Mouse (Mus musculus) myocyte (in vitro differentiated cells): ENCODE results near the gene AC134908.4.

Source experiments
- CEBPB ChIP-seq: IDR thresholded peaks from 2 replicates; pipeline ENCODE4 v1.6.1; 2011; ENCODE audit warnings: mild to moderate bottlenecking, moderate library complexity; ENCODE audit not compliant: poor library complexity, insufficient read depth, severe bottlenecking
- E2F4 ChIP-seq: IDR thresholded peaks from one replicate; pipeline ENCODE4 v1.6.1; 2011; ENCODE audit warnings: mild to moderate bottlenecking, control low read depth, moderate library complexity; ENCODE audit not compliant: insufficient read depth
- MAX ChIP-seq: IDR thresholded peaks from one replicate; pipeline ENCODE4 v1.6.1; 2011; ENCODE audit warnings: low read depth, mild to moderate bottlenecking, control low read depth
- MYOD1 ChIP-seq, 3 experiments: IDR thresholded peaks; one replicate each; pipeline ENCODE4 v1.6.1; 2011; ENCODE audit warnings: control low read depth in 2 of 3, low read depth in 2 of 3, mild to moderate bottlenecking in 2 of 3, moderate library complexity in 1 of 3; ENCODE audit not compliant: insufficient read length in 2 of 3, control insufficient read depth in 1 of 3
- MYOG ChIP-seq, 3 experiments: IDR thresholded peaks; one replicate each; pipeline ENCODE4 v1.6.1; 2011; ENCODE audit warnings: control low read depth in 2 of 3, low read depth in 2 of 3, mild to moderate bottlenecking in 2 of 3; ENCODE audit not compliant: insufficient read length in 2 of 3, control insufficient read depth in 1 of 3, insufficient read depth in 1 of 3
- POLR2A ChIP-seq: IDR thresholded peaks from one replicate; pipeline ENCODE4 v1.6.1; 2011; ENCODE audit warnings: low read depth, mild to moderate bottlenecking, control low read depth, moderate library complexity; ENCODE audit not compliant: insufficient read length
- POLR2AphosphoS2 ChIP-seq: IDR thresholded peaks from one replicate; pipeline ENCODE4 v1.6.1; 2011; ENCODE audit warnings: low read depth, control low read depth; ENCODE audit not compliant: insufficient read length
- REST ChIP-seq: IDR thresholded peaks from one replicate; pipeline ENCODE4 v1.6.1; 2011; ENCODE audit warnings: mild to moderate bottlenecking, control low read depth, moderate library complexity; ENCODE audit not compliant: insufficient read depth, insufficient read length
- SRF ChIP-seq: IDR thresholded peaks from one replicate; pipeline ENCODE4 v1.6.1; 2011; ENCODE audit warnings: low read depth; ENCODE audit not compliant: control insufficient read depth, insufficient read length
- TCF12 ChIP-seq: IDR thresholded peaks from one replicate; pipeline ENCODE4 v1.6.1; 2011; ENCODE audit warnings: mild to moderate bottlenecking, control low read depth; ENCODE audit not compliant: poor library complexity, insufficient read depth, severe bottlenecking
- TCF3 ChIP-seq: IDR thresholded peaks from one replicate; pipeline ENCODE4 v1.6.1; 2011; ENCODE audit warnings: low read depth, control low read depth; ENCODE audit not compliant: insufficient read length
- USF1 ChIP-seq: IDR thresholded peaks from one replicate; pipeline ENCODE4 v1.6.1; 2011; ENCODE audit warnings: low read depth, mild to moderate bottlenecking, control low read depth, moderate library complexity

- no peak for TF ChIP-seq MYOD1 (IDR thresholded peaks at IDR 0.05; ENCODE audit: control insufficient read depth in 1 of 3, insufficient read length in 2 of 3, low read depth in 2 of 3)
- TF ChIP-seq POLR2AphosphoS2: no peak
- peak; percentile 26 for TF ChIP-seq POLR2A
- no peak for TF ChIP-seq E2F4
- no peak for TF ChIP-seq MAX
- TF ChIP-seq MYOG (IDR thresholded peaks at IDR 0.05; ENCODE audit: control insufficient read depth in 1 of 3, insufficient read depth in 1 of 3, insufficient read length in 2 of 3, low read depth in 2 of 3): no peak
- TF ChIP-seq USF1: no peak
- no peak for TF ChIP-seq TCF12
- no peak for TF ChIP-seq SRF
- no peak for TF ChIP-seq CEBPB
- TF ChIP-seq REST: no peak
- no peak for TF ChIP-seq TCF3
These were observed 34.8 kb upstream of the AC134908.4 start for GRCm38 (mm10) chr17:25830200-25830753.
